Mouse (Mus musculus): Measurements from ENCODE around the gene Il17d. TPM values are rescaled to one million over a fixed set of nuclear protein-coding genes. Genes with fewer than 3 reads are reported as not detected.
A peak's percentile ranks its signal among the peaks of the same experiment; 100 is the strongest.

Gene Il17d
- polyA plus RNA-seq, 1 experiment from 2014 or later = 9.2 TPM

GRCm38 (mm10) chr14:57536820-57537219, 12.2 kb downstream of the Il17d start:
- Histone ChIP-seq H3K36me3 (peaks cover under 1% of the 10 kb centered on the region; the same call in 1 of the 2 replicates), H3K9me3 (no peaks in the 10 kb centered on the region), H3K9ac (peak overlapping the region; percentile 4; the same call in 1 of the 2 replicates), H3K27me3 (0 out of 2 replicates have a peak, but pooled peaks cover 4% of the 10 kb centered on the region), H3K4me2 (replicated peaks) (no peak overlapping the region), H3K4me3 (no peak overlapping the region), H3K27ac (peak overlapping the region; percentile 6; the same call in 1 of the 2 replicates), H3K4me1 (peaks cover 41% of the 10 kb centered on the region)
- no peak for ATAC-seq (ENCODE audit: low FRiP score, low read depth)
- WGBS = 54% methylated on average over 9 of the region's 9 CpGs

GRCm38 (mm10) chr14:57537261-57538015, 12.9 kb downstream of the Il17d start:
- no peak overlapping the region for H3K4me2 ChIP-seq (replicated peaks)

DNA sequence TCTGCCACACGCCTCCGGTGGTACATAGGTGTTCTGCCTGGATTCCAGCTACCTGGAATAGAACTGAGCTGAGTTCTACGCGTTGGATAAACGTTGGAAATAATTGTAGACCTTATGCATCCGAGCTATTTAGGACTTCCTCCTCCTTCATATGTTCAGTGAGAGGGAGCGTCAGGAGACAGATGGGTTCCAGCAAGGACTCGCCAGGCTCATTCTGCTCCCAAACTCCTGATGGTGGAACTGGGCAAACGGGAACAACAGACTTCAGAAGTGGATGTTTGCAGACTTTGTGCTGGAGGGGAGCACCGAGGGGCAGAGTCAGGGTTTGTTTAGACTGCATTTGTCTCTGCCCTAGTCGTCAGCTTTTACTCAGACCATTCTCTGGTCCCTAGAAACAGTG, 16.1 kb downstream of the Il17d start:
- Histone ChIP-seq H3K9me3 (0 out of 2 replicates have a peak, but pooled peaks cover 5% of the 10 kb centered on the region), H3K4me2 (replicated peaks) (no peak overlapping the region), H3K36me3 (peaks cover 13% of the 10 kb centered on the region), H3K4me1 (peaks cover 18% of the 10 kb centered on the region), H3K27me3 (no peaks in the 10 kb centered on the region), H3K9ac (no peak overlapping the region), H3K27ac (no peak overlapping the region), H3K4me3 (no peak overlapping the region)
- WGBS = 89% methylated on average over 11 of the region's 11 CpGs
- ATAC-seq (ENCODE audit: low FRiP score, low read depth) = no peak

More at GRCm38 (mm10) chr14:57537261-57538015, 12.9 kb downstream of the Il17d start:
- Histone ChIP-seq H3K9ac (peak overlapping the region; percentile 4; the same call in 1 of the 2 replicates), H3K27ac (peak overlapping the region; percentile 6; the same call in 1 of the 2 replicates), H3K4me1 (peaks cover 41% of the 10 kb centered on the region), H3K27me3 (0 out of 2 replicates have a peak, but pooled peaks cover 4% of the 10 kb centered on the region), H3K4me3 (no peak overlapping the region), H3K36me3 (peaks cover 7% of the 10 kb centered on the region), H3K9me3 (0 out of 2 replicates have a peak, but pooled peaks cover 4% of the 10 kb centered on the region)
- WGBS = 24% methylated on average over 16 of the region's 16 CpGs
- ATAC-seq (ENCODE audit: low FRiP score, low read depth) = no peak

GRCm38 (mm10) chr14:57542231-57542630, 17.7 kb downstream of the Il17d start:
- Histone ChIP-seq H3K4me1 (peaks cover 20% of the 10 kb centered on the region), H3K9ac (no peak overlapping the region), H3K27me3 (no peaks in the 10 kb centered on the region), H3K4me3 (no peak overlapping the region), H3K27ac (no peak overlapping the region), H3K36me3 (peaks cover 13% of the 10 kb centered on the region), H3K4me2 (replicated peaks) (no peak overlapping the region), H3K9me3 (0 out of 2 replicates have a peak, but pooled peaks cover 5% of the 10 kb centered on the region)
- 68% methylated on average over 34 of the region's 34 CpGs for WGBS
- ATAC-seq (ENCODE audit: low FRiP score, low read depth) = no peak

DNA sequence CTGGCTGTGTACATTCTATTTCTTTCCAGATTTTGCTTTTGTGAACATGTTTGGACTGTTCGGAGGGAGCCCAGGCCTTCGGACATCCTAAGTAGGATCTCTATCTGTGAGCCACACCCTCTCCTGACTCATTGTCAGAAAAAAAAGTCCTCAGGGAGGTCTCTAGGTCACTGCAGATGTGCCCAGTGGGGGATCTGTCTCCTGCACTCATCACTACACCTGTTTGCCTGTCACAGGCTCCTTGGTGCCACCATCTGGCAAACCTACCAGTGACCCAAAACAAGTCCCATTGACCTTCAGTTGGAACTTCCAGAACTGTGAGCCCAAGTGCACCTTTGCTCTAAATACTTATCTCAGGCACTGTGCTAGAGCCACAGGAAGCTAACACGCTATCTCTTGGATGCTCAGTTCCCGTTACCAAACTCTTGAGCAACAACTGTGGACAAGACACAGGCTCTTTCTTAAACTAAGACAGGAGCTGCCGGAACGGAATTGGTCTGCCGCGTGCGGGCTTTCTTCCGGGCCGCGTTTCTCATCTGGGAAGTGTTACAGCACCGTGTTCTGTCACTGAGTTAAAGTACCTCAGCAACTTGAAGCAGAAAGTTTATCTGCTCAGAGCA, 19.0 kb downstream of the Il17d start:
- Histone ChIP-seq H3K27me3 (no peaks in the 10 kb centered on the region), H3K4me3 (no peak overlapping the region), H3K27ac (no peak overlapping the region), H3K4me1 (peaks cover 18% of the 10 kb centered on the region), H3K9ac (no peak overlapping the region), H3K9me3 (0 out of 2 replicates have a peak, but pooled peaks cover 5% of the 10 kb centered on the region), H3K36me3 (peaks cover 18% of the 10 kb centered on the region), H3K4me2 (replicated peaks) (no peak overlapping the region)
- ATAC-seq (ENCODE audit: low FRiP score, low read depth) = no peak
- 93% methylated on average over 13 of the region's 13 CpGs for WGBS

DNA sequence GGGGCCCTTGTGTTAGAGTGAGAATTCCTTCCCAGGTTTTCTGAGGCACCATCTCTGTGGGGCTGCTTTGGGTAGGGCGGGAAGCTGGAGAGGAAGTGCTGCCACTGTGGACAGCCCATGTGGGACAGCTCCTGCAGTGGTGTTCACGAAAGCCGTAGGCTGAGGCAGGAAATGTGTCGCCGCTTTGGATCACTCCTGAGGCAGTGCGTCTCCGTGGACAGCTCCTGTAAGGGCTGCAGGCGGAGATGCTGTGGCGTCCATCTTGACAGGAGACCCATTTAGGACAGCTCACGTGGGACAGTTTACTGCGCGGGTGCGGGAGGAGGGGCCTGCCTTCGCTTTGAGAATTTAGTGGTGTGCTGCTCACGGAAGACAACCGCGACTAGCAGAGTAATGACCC, 20.9 kb downstream of the Il17d start:
- peaks cover 35% of the 10 kb centered on the region for H3K36me3 ChIP-seq
- H3K4me1 ChIP-seq = peaks cover 18% of the 10 kb centered on the region
- H3K4me3 ChIP-seq = no peak overlapping the region
- H3K4me2 ChIP-seq (replicated peaks) = no peak overlapping the region
- WGBS = 85% methylated on average over 17 of the region's 17 CpGs
- H3K9me3 ChIP-seq = 0 out of 2 replicates have a peak, but pooled peaks cover 5% of the 10 kb centered on the region
- no peaks in the 10 kb centered on the region for H3K27me3 ChIP-seq
- no peak overlapping the region for H3K27ac ChIP-seq
- no peak overlapping the region for H3K9ac ChIP-seq
- no peak for ATAC-seq (ENCODE audit: low FRiP score, low read depth)

- peak overlapping the region; percentile 59 for H3K27ac ChIP-seq
- 0 out of 2 replicates have a peak, but pooled peaks cover 5% of the 10 kb centered on the region for H3K9me3 ChIP-seq
- no peaks in the 10 kb centered on the region for H3K27me3 ChIP-seq
- ATAC-seq (ENCODE audit: low FRiP score, low read depth) = no peak
- no peak overlapping the region for H3K4me3 ChIP-seq
- H3K4me1 ChIP-seq = peaks cover 18% of the 10 kb centered on the region
- 72% methylated on average over 8 of the region's 8 CpGs for WGBS
- H3K9ac ChIP-seq = no peak overlapping the region
- H3K36me3 ChIP-seq = peaks cover 35% of the 10 kb centered on the region
- no peak overlapping the region for H3K4me2 ChIP-seq (replicated peaks)
Observed at GRCm38 (mm10) chr14:57546131-57546530, 21.6 kb downstream of the Il17d start.

DNA sequence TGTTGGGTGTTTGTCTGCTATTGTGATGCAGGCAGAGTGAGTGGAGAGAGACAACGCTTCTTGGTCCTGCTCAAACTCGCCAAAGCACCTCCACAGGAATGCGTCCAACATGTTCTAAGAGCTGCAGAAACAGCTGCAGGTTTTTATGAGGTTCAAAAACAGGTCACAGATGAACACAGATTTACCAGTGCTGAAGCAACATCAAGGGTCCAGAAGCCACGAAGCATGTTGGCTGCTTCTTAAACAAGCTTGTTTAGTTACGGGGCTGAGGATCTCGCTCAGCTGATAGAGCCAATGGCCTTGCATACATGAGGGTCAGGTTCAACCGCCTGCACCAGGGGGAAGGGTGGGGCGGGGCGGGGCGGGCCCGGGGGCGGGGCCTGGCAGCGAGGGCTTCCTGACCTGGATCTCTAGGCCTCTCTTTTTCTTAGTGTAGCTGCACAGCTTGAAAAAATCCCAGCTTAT, 22.0 kb downstream of the Il17d start:
- Histone ChIP-seq H3K9ac (no peak overlapping the region), H3K4me3 (no peak overlapping the region), H3K4me1 (peaks cover 18% of the 10 kb centered on the region), H3K27ac (peak overlapping the region; percentile 59), H3K9me3 (0 out of 2 replicates have a peak, but pooled peaks cover 5% of the 10 kb centered on the region), H3K36me3 (peaks cover 35% of the 10 kb centered on the region), H3K27me3 (no peaks in the 10 kb centered on the region), H3K4me2 (replicated peaks) (peak overlapping the region; percentile 43)
- ATAC-seq (ENCODE audit: low FRiP score, low read depth) = peak; percentile 81
- WGBS = 4% methylated on average over 13 of the region's 13 CpGs

DNA sequence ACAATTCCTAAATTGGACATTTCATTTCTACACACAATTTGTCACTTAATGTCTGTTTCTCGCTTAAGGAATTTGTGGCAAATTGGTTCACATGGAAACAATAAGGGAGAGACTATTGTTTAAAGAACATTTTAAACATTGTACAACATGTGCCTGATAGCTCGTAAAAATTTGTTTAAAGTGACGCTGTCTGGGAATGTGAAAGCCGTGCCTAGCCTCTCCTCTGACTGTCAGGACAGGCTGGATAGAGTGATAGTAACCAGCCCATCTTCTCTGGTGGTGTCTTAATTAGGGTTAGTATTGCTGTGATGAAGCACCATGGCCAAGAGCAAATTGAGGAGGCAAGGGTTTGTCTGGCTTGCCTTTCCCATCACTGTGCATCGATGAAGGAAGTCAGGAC, 22.5 kb downstream of the Il17d start:
- H3K4me3 ChIP-seq = no peak overlapping the region
- no peaks in the 10 kb centered on the region for H3K27me3 ChIP-seq
- H3K4me1 ChIP-seq = peaks cover 18% of the 10 kb centered on the region
- H3K27ac ChIP-seq = peak overlapping the region; percentile 59
- H3K36me3 ChIP-seq = peaks cover 32% of the 10 kb centered on the region
- no peak overlapping the region for H3K9ac ChIP-seq
- H3K4me2 ChIP-seq (replicated peaks) = peak overlapping the region; percentile 43; the same call in 1 of the 2 replicates
- H3K9me3 ChIP-seq = 0 out of 2 replicates have a peak, but pooled peaks cover 4% of the 10 kb centered on the region
- 53% methylated on average over 5 of the region's 5 CpGs for WGBS
- ATAC-seq (ENCODE audit: low FRiP score, low read depth) = no peak; the same call in 1 of the 2 replicates

DNA sequence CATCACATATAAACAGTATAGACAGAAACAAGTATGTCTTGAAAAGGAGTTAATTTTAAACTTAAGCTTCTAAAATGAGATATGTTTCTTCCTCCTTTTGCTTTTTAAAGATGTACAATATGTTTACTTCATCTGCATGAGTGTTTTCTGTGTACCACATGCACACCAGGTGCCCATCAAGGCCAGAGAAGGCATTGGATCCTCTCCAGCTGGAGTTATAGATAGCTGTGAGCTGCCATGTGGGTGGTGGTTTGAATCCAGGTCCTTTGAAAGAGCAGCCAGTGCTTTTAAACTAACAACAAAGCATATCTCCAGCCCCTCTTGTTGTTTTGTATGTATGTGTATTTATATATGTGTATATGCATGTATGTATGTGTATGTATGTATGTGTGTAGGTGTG, 28.4 kb downstream of the Il17d start:
- H3K4me1 ChIP-seq = no peaks in the 10 kb centered on the region

DNA sequence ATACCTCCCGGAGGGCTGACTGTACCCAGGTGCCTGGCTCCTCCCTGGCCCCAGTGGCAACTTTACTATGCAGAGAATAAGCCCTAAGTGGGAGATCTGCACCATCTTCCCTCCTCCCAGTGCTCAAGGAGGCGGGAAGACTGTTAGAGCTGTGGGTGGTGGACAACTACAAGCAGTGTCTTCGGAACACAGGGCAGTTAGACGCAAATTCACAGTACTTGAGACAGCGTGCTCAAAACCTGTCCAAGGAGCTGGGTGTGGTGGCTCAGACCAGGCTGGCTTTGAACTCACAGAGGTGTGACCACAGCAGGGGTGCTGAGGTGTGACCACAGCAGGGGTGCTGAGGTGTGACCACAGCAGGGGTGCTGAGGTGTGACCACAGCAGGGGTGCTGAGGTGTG, 29.9 kb downstream of the Il17d start:
- Histone ChIP-seq H3K9me3 (no peaks in the 10 kb centered on the region), H3K4me2 (replicated peaks) (no peak overlapping the region), H3K27me3 (no peaks in the 10 kb centered on the region), H3K4me1 (no peaks in the 10 kb centered on the region), H3K36me3 (peaks cover 16% of the 10 kb centered on the region), H3K4me3 (no peak overlapping the region), H3K9ac (no peak overlapping the region), H3K27ac (no peak overlapping the region)
- no peak for ATAC-seq (ENCODE audit: low FRiP score, low read depth)
- 84% methylated on average over 5 of the region's 5 CpGs for WGBS

More for the DNA sequence above, 28.4 kb downstream of the Il17d start:
- Histone ChIP-seq H3K27ac (no peak overlapping the region), H3K9ac (no peak overlapping the region), H3K36me3 (peaks cover 28% of the 10 kb centered on the region), H3K9me3 (no peaks in the 10 kb centered on the region), H3K4me3 (no peak overlapping the region), H3K4me2 (replicated peaks) (no peak overlapping the region), H3K27me3 (no peaks in the 10 kb centered on the region)
- no peak for ATAC-seq (ENCODE audit: low FRiP score, low read depth)

GRCm38 (mm10) chr14:57555471-57556070, 31.0 kb downstream of the Il17d start:
- Histone ChIP-seq H3K27ac (no peak overlapping the region), H3K4me2 (replicated peaks) (no peak overlapping the region), H3K9ac (no peak overlapping the region), H3K27me3 (no peaks in the 10 kb centered on the region), H3K4me1 (no peaks in the 10 kb centered on the region), H3K36me3 (peaks cover 7% of the 10 kb centered on the region), H3K9me3 (no peaks in the 10 kb centered on the region), H3K4me3 (no peak overlapping the region)
- WGBS = 87% methylated on average over 7 of the region's 7 CpGs
- no peak for ATAC-seq (ENCODE audit: low FRiP score, low read depth)

All from limb, embryonic 13.5 days (tissue).